Mouse (Mus musculus) limb, embryonic 12.5 days (tissue): ENCODE results near the gene Ube4a. TPM values are rescaled to one million over a fixed set of nuclear protein-coding genes. Genes with fewer than 3 reads are reported as not detected.

Source experiments
- ATAC-seq: fragments of 200-750 bp; cut with Nextera tagmentation; 2 replicates; pipeline ENCODE4 v1.8.0; 2017; ENCODE audit warnings: low read depth, moderate TSS enrichment; ENCODE audit not compliant: insufficient number of reproducible peaks, insufficient read depth, low FRiP score, low TSS enrichment
- H3K27ac ChIP-seq: fragments of 300-500 bp; sonication (generic); 2 replicates; pipeline ENCODE4 v1.5.1; 2016; ENCODE audit warnings: mild to moderate bottlenecking, moderate library complexity
- H3K27me3 ChIP-seq: fragments of 300-500 bp; sonication (generic); 2 replicates; pipeline ENCODE4 v1.6.1; 2016; ENCODE audit warnings: mild to moderate bottlenecking, moderate library complexity
- H3K36me3 ChIP-seq: fragments of 300-500 bp; sonication (generic); 2 replicates; pipeline ENCODE4 v1.6.1; 2016; ENCODE audit warnings: mild to moderate bottlenecking, moderate library complexity
- H3K4me1 ChIP-seq: fragments of 300-500 bp; sonication (generic); replicated peaks from 2 replicates; pipeline ENCODE4 v1.6.1; 2016
- H3K4me2 ChIP-seq: fragments of 300-500 bp; sonication (generic); 2 replicates; pipeline ENCODE4 v1.6.1; 2016; ENCODE audit warnings: mild to moderate bottlenecking, moderate library complexity
- H3K4me3 ChIP-seq: fragments of 300-500 bp; sonication (generic); replicated peaks from 2 replicates; pipeline ENCODE4 v1.5.1; 2016; ENCODE audit warnings: mild to moderate bottlenecking
- H3K9ac ChIP-seq: fragments of 300-500 bp; sonication (generic); replicated peaks from 2 replicates; pipeline ENCODE4 v1.6.1; 2016; ENCODE audit warnings: mild to moderate bottlenecking, moderate library complexity
- H3K9me3 ChIP-seq: fragments of 300-500 bp; sonication (generic); 2 replicates; pipeline ENCODE4 v1.6.1; 2016; ENCODE audit warnings: mild to moderate bottlenecking, moderate library complexity
- WGBS: fragments of 180-500 bp; shearing (Covaris S2); methylation state at CpG from one replicate; pipeline ENCODE4 v1.1.7; 2016; 5-methylcytosine and 5-hydroxymethylcytosine counted together
- polyA plus RNA-seq: library from polyadenylated mRNA; unstranded; fragments of >200 nt; fragmentation: Nextera tagmentation; extraction: Ambion mirVana; gene quantifications from 2 replicates; pipeline ENCODE4 v1.2.1, GENCODE M21; 2016

The Ube4a gene
- polyA plus RNA-seq = 26.4 and 27.8 TPM in 2 replicates

DNA sequence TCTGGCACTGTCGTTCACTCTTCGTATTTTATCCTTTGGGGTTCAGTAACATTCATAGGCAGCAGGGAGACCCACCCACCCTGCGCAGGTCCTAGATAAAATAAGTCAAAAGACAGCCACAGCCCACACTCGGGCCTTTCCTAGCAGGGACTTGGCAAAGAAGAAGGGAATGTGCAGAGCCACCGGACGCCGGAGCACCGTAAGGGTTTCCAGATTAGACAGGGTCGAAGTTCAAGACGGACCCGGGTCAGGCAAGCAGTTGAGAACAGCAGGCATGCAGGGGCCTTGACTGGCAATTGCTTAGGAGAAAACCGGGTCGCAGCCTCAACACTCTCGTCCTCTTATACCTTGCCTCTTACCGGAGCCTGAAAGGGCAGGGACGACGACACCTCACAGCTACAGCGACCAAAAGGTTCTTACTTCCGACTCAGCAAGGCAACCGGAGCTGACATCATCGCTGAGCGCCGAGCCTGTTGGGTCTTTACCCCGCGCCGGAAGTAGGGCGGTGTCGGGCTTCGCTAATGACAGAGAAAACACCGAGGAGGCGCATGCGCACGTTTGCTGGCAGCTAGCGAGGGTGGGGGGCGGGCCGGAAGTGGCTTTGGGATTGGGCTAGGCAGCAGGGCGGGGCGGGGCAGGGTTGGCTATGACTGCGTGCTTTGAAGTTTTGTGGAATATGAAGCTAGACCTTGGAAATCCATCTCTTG lies at the start of gene Ube4a:
Gene Ube4a, minus strand, starts transcription at position 475 of the 707 bp plus-strand sequence.
- Histone ChIP-seq H3K9ac (peak within 1 kb of the TSS; percentile 73), H3K4me1 (peaks cover 14% of the 10 kb centered on the region), H3K27me3 (0 out of 2 replicates have a peak, but pooled peaks cover under 1% of the 10 kb centered on the region), H3K27ac (0 out of 2 replicates have a peak within 1 kb of the TSS, but pooled peaks have one; percentile 41), H3K4me3 (peak within 1 kb of the TSS; percentile 72), H3K9me3 (no peaks in the 10 kb centered on the region), H3K36me3 (peaks cover 15% of the 10 kb centered on the region), H3K4me2 (peak within 1 kb of the TSS; percentile 75)
- peak; percentile 89 for ATAC-seq
- under 1% methylated on average over 39 of the region's 39 CpGs for WGBS

- Histone ChIP-seq H3K36me3 (no peaks in the 10 kb centered on the region), H3K9ac (no peak overlapping the region), H3K27me3 (peaks cover 14% of the 10 kb centered on the region), H3K4me2 (no peak overlapping the region), H3K4me1 (no peaks in the 10 kb centered on the region), H3K27ac (no peak overlapping the region), H3K4me3 (no peak overlapping the region), H3K9me3 (no peaks in the 10 kb centered on the region)
- ATAC-seq = no peak
- 56% methylated on average over 2 of the region's 2 CpGs for WGBS
Measured at GRCm38 (mm10) chr9:45014879-45015278, 49.5 kb upstream of the Ube4a start.

DNA sequence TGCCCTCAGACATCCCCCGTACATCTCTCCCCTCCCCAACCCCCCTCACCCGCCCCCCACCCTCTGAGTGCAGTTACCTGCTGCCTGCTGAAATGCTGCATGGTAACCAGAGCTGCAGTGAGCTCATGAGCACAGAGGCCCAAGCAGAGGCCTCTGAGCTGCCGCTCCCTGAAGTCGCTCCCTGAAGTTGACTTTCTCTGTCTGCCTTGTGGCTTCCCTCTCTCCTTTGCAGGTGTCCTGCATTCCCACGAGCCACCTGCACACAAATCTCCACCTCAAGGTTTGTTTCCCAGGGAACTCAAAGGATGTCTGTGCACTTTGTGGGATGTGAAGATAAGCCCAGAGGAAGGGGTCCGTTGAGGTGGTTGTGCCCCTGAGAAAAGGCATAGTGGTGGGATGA lies 45.9 kb upstream of the Ube4a start:
- Histone ChIP-seq H3K4me1 (no peaks in the 10 kb centered on the region), H3K27ac (no peak overlapping the region), H3K4me2 (no peak overlapping the region), H3K9ac (no peak overlapping the region), H3K27me3 (peaks cover 19% of the 10 kb centered on the region), H3K9me3 (no peaks in the 10 kb centered on the region), H3K4me3 (no peak overlapping the region), H3K36me3 (no peaks in the 10 kb centered on the region)
- ATAC-seq = no peak
- 50% methylated on average over 6 of the region's 6 CpGs for WGBS

DNA sequence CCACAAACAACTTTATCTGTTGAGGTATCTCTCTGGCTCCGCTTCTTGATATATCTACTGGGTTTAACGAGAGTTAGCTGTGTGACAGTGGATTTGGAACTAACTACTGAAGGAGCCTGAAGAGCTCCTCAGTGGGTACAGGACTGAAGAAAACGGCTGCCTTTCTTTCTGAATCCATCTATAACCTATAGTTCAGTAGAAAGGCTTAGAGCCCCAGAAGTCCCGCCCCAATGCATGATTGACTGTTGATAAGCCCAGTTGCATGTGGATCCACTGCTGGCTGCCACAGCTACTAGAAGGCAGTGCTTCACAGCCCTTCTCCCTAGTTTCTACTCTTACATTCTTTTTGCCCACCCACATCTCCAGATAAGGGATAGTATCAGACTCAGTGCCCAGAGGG lies 45.1 kb upstream of the Ube4a start:
- no peak for ATAC-seq
- Histone ChIP-seq H3K9me3 (no peaks in the 10 kb centered on the region), H3K27me3 (peaks cover 19% of the 10 kb centered on the region), H3K4me1 (no peaks in the 10 kb centered on the region), H3K36me3 (no peaks in the 10 kb centered on the region), H3K4me2 (no peak overlapping the region), H3K9ac (no peak overlapping the region), H3K4me3 (no peak overlapping the region), H3K27ac (no peak overlapping the region)
- WGBS = 73% methylated on average over 4 of the region's 4 CpGs

GRCm38 (mm10) chr9:45009180-45010078 lies 44.0 kb upstream of the Ube4a start, which contains the start of gene Cd3e:
Gene Cd3e (minus strand): TSS chr9:45009627.
- ATAC-seq = no peak
- H3K9me3 ChIP-seq = no peaks in the 10 kb centered on the region
- H3K4me1 ChIP-seq = no peaks in the 10 kb centered on the region
- H3K4me2 ChIP-seq = no peak within 1 kb of the TSS
- H3K4me3 ChIP-seq = no peak within 1 kb of the TSS
- H3K27ac ChIP-seq = no peak within 1 kb of the TSS
- 85% methylated on average over 19 of the region's 19 CpGs for WGBS
- no peaks in the 10 kb centered on the region for H3K36me3 ChIP-seq
- H3K9ac ChIP-seq = no peak within 1 kb of the TSS
- H3K27me3 ChIP-seq = peaks cover 19% of the 10 kb centered on the region

GRCm38 (mm10) chr9:45008342-45008741 lies 42.9 kb upstream of the Ube4a start:
- WGBS = 78% methylated on average over 4 of the region's 4 CpGs
- ATAC-seq = no peak
- Histone ChIP-seq H3K27ac (no peak overlapping the region), H3K9me3 (no peaks in the 10 kb centered on the region), H3K9ac (no peak overlapping the region), H3K4me3 (no peak overlapping the region), H3K4me1 (0 out of 2 replicates have a peak, but pooled peaks cover 2% of the 10 kb centered on the region), H3K4me2 (no peak overlapping the region), H3K36me3 (no peaks in the 10 kb centered on the region), H3K27me3 (peaks cover 19% of the 10 kb centered on the region)

DNA sequence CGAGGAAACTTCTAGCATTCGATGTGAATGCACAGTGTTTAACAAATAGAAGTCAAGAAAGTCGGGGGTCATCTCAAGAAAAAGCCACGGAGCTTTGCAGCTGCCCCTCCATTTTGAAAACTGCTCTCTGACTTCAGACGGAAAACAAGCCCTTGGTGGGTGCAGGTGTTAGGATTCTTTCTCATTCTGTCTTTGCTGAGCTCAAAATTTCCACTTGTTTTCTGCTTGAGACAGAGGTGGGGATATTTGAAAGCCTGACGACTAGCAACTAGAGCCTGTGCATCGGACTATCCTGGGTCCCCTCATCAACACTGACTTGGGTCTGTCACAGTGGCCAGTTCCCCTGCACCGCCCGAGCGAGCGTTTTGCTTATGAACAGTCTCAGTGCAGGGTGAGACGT lies 42.0 kb upstream of the Ube4a start:
- Histone ChIP-seq H3K27ac (no peak overlapping the region), H3K9ac (no peak overlapping the region), H3K4me2 (no peak overlapping the region), H3K4me3 (no peak overlapping the region), H3K36me3 (no peaks in the 10 kb centered on the region), H3K9me3 (no peaks in the 10 kb centered on the region), H3K4me1 (0 out of 2 replicates have a peak, but pooled peaks cover 2% of the 10 kb centered on the region), H3K27me3 (peaks cover 19% of the 10 kb centered on the region)
- ATAC-seq = no peak
- WGBS = 81% methylated on average over 12 of the region's 12 CpGs

DNA sequence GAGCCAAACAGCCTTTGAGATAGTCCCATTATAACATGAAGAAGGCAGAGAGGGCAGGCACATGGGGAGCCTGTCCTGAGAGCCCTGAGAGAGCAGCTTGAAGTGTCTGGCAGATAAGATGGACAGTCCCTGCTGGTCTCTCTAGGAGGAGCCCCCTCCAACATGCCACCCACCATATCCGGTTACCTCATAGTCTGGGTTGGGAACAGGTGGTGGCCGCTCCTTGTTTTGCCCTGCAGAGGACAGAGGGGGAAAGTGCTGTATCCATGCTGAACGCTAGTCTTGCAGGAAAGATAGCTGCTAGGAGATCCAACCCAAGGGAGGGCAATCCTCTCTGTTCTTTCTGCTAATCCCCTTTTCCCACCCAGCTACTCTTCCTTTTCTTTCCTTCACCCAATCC lies 34.8 kb upstream of the Ube4a start:
- Histone ChIP-seq H3K27ac (no peak overlapping the region), H3K4me1 (0 out of 2 replicates have a peak, but pooled peaks cover 2% of the 10 kb centered on the region), H3K9me3 (no peaks in the 10 kb centered on the region), H3K27me3 (peaks cover 2% of the 10 kb centered on the region; the same call in 1 of the 2 replicates), H3K9ac (no peak overlapping the region), H3K4me2 (no peak overlapping the region), H3K36me3 (no peaks in the 10 kb centered on the region), H3K4me3 (no peak overlapping the region)
- ATAC-seq = peak; percentile 75; the same call in 1 of the 2 replicates
- 72% methylated on average over 3 of the region's 3 CpGs for WGBS

DNA sequence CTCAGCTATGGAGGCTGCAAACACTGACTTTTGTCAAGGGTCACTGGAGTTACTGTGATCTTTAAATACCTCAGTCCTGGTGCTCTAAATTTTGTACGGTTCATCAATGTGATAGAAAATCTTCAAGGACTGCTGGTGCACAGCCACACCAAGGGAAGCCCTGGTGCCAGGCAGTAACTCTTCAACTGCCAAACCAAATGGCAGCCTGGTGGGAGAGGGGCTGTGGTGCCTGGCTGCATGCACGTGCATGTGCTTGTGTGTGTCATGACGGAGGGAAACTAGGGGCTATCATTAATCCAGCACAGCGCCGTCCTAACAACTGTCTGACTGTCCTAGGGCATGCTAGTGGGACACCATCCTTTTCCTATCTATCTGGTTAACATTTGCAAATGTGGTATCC lies 34.4 kb upstream of the Ube4a start:
- Histone ChIP-seq H3K9me3 (no peaks in the 10 kb centered on the region), H3K27me3 (peaks cover 2% of the 10 kb centered on the region; the same call in 1 of the 2 replicates), H3K4me2 (no peak overlapping the region), H3K36me3 (no peaks in the 10 kb centered on the region), H3K4me1 (0 out of 2 replicates have a peak, but pooled peaks cover 2% of the 10 kb centered on the region), H3K9ac (no peak overlapping the region), H3K4me3 (no peak overlapping the region), H3K27ac (no peak overlapping the region)
- ATAC-seq = no peak
- 71% methylated on average over 5 of the region's 5 CpGs for WGBS

- H3K9ac ChIP-seq = no peak overlapping the region
- no peak overlapping the region for H3K27ac ChIP-seq
- no peaks in the 10 kb centered on the region for H3K9me3 ChIP-seq
- no peak overlapping the region for H3K4me2 ChIP-seq
- no peak overlapping the region for H3K4me3 ChIP-seq
- 0 out of 2 replicates have a peak, but pooled peaks cover 2% of the 10 kb centered on the region for H3K4me1 ChIP-seq
- peaks cover 2% of the 10 kb centered on the region; the same call in 1 of the 2 replicates for H3K27me3 ChIP-seq
- WGBS = 66% methylated on average over 6 of the region's 6 CpGs
- no peak for ATAC-seq
- no peaks in the 10 kb centered on the region for H3K36me3 ChIP-seq
Measured at GRCm38 (mm10) chr9:44999171-44999570, 33.8 kb upstream of the Ube4a start.

GRCm38 (mm10) chr9:44998138-44998537 lies 32.7 kb upstream of the Ube4a start:
- Histone ChIP-seq H3K9ac (no peak overlapping the region), H3K4me1 (no peaks in the 10 kb centered on the region), H3K4me2 (no peak overlapping the region)

More at GRCm38 (mm10) chr9:44998138-44998537, 32.7 kb upstream of the Ube4a start:
- H3K27me3 ChIP-seq = peaks cover 2% of the 10 kb centered on the region; the same call in 1 of the 2 replicates
- ATAC-seq = no peak
- no peak overlapping the region for H3K27ac ChIP-seq
- no peaks in the 10 kb centered on the region for H3K9me3 ChIP-seq
- H3K4me3 ChIP-seq = no peak overlapping the region
- no peaks in the 10 kb centered on the region for H3K36me3 ChIP-seq
- 70% methylated on average over 11 of the region's 11 CpGs for WGBS
